ENCODE assay signal across 11 mouse cellular contexts in genomic region chr13:11347787-11348501, GRCm38 (mm10).
A peak's percentile ranks its signal among the peaks of the same experiment; 100 is the strongest.
DNase-seq lines count a peak whose midpoint lies in the region; ATAC-seq lines count a peak whose summit lies in the region.
"Had no signal": no experiment of that assay in that cellular context is flagged by ENCODE, and none has a peak within 500 bp of the region (broad histone marks: within the 10 kb centered on the region; RNA-seq: fewer than 3 reads in every experiment).

No protein-coding gene starts in this region.

- H3K27me3 ChIP-seq in forebrain, embryonic 15.5 days, result no peaks in the 10 kb centered on the region
- H3K27me3 ChIP-seq in midbrain, embryonic 13.5 days, result no peaks in the 10 kb centered on the region
- H3K27me3 ChIP-seq: embryonic facial prominence, embryonic 15.5 days had no signal

- no peaks in the 10 kb centered on the region for H3K36me3 ChIP-seq in forebrain, embryonic 15.5 days
- no peaks in the 10 kb centered on the region for H3K36me3 ChIP-seq in midbrain, embryonic 13.5 days
- H3K36me3 ChIP-seq: embryonic facial prominence, embryonic 15.5 days had no signal

- H3K27ac ChIP-seq in forebrain, embryonic 15.5 days (replicated peaks), result peak overlapping the region; percentile 66
- no peak overlapping the region; the same call in 1 of the 2 replicates for H3K27ac ChIP-seq in midbrain, embryonic 13.5 days
- H3K27ac ChIP-seq: embryonic facial prominence, embryonic 15.5 days had no signal

- H3K9me3 ChIP-seq in forebrain, embryonic 15.5 days, result no peaks in the 10 kb centered on the region
- H3K9me3 ChIP-seq in midbrain, embryonic 13.5 days, result no peaks in the 10 kb centered on the region
- H3K9me3 ChIP-seq: embryonic facial prominence, embryonic 15.5 days had no signal

- H3K4me1 ChIP-seq in forebrain, embryonic 15.5 days, result peaks cover 13% of the 10 kb centered on the region
- H3K4me1 ChIP-seq in midbrain, embryonic 13.5 days (replicated peaks), result peaks cover 8% of the 10 kb centered on the region; the same call in 1 of the 2 replicates
- H3K4me1 ChIP-seq: embryonic facial prominence, embryonic 15.5 days had no signal

- WGBS in forebrain, embryonic 15.5 days, result 23% methylated on average over 6 of the region's 6 CpGs
- WGBS in midbrain, embryonic 13.5 days, result 48% methylated on average over 6 of the region's 6 CpGs

- H3K4me3 ChIP-seq in forebrain, embryonic 15.5 days, result no peak overlapping the region
- H3K4me3 ChIP-seq in midbrain, embryonic 13.5 days (replicated peaks), result no peak overlapping the region
- H3K4me3 ChIP-seq: embryonic facial prominence, embryonic 15.5 days had no signal

- ATAC-seq in forebrain, embryonic 15.5 days (replicated peaks), result peak; percentile 87
- ATAC-seq in midbrain, embryonic 13.5 days, result peak; percentile 79
- ATAC-seq: inflammation-experienced regulatory T-cells, adult 6 months had no signal

- no peak overlapping the region for H3K4me2 ChIP-seq in forebrain, embryonic 15.5 days (replicated peaks)
- H3K4me2 ChIP-seq in midbrain, embryonic 13.5 days (replicated peaks), result no peak overlapping the region
- H3K4me2 ChIP-seq: embryonic facial prominence, embryonic 15.5 days had no signal

- no peak overlapping the region for H3K9ac ChIP-seq in forebrain, embryonic 15.5 days (replicated peaks)
- H3K9ac ChIP-seq in midbrain, embryonic 13.5 days (replicated peaks), result no peak overlapping the region
- H3K9ac ChIP-seq: embryonic facial prominence, embryonic 15.5 days had no signal

- peak; percentile 12 for DNase-seq in adrenal gland, postnatal 14 days
- no peak for DNase-seq in adrenal gland, adult 18-20 months (ENCODE audit: low spot score in 2 of 2)
- DNase-seq in kidney, postnatal 10 days, result peak; percentile 57
- DNase-seq in kidney, adult 8-10 months, result no peak
- DNase-seq in frontal cortex, postnatal 14 days (ENCODE audit: low spot score in 2 of 2), result no peak
- no peak for DNase-seq in lung, postnatal 4 days
- DNase-seq: heart, adult 11 months had no signal

Comparison
In these comparisons a context has a peak if more than half of its experiments do, and no peak if none do; other contexts are left out.
1. DNase-seq: peak in adrenal gland, postnatal 14 days (single experiment) and kidney, postnatal 10 days (single experiment); none in adrenal gland, adult 18-20 months (0 of 2), kidney, adult 8-10 months (0 of 2), frontal cortex, postnatal 14 days (0 of 2) and lung, postnatal 4 days (0 of 2).